Mouse (Mus musculus): Measurements from ENCODE around the gene Ptprn2.

Ptprn2 gene

DNA sequence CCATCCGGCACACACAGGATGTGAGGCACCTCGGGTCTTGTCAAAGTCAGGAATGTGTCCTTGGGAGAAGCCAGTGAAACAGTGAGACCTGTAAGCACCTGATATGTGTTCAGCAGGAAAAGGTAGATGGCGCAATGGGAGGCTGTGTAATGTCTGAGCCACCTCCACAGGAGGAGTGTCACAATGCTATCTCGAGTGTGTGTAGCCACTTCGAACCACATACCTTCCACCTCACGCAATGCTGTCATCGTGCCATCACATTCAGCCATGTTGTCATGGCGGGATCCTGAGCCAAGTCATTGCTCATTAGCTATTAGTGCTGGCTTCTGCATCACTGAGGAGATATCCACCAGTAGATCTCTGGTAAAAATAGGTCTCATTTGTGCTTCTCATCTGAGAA, 290.9 kb downstream of the Ptprn2 start:
- no peak for DNase-seq (ENCODE audit: low read depth, low spot score)

DNA sequence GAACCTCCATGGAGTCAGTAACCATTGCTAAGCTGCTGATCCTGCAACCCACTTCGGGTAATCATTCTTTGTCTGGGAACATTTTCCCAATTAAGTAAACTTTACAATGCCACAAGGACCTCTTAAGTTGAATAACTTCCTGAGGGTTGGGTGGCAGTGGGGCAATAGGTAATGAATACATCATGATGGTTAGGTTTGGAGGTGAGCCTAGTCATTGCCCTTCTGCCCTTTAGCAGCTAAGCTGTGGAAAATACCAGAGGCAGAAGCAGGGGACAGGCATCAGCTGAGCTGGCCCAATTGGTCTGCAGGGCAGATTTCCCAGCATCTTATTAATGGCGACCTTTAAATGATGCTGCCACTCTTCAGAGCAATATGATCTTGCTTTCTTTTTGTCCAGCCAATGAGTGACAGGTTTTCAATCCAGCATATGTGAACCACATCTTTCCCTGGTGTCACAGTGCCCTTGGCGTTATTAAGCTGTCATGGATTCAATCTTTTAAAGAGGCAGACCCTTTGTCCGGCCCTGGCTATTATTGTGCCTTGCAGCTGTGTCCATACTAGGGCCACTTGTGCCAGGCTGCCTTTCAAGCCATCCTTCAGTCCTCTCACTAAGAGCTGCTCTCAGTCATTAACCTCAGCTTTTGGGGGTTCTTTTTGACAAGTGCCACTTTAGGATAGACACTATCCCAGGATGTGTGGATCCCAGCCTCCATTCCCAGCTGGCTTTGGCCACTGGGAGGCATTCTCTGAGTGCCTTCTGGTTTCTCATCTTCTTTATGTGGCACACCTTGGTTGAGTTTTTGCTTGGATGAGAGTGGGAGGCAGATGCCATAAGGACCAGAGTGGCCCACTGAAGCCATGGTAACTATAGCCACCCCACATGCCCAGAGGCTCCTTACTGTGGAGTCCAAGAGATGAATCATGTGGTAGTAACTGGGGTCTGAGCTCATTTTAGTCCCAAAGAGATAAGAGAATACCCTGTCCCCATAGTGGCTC, 292.9 kb downstream of the Ptprn2 start:
- no peak for DNase-seq (ENCODE audit: low read depth, low spot score)

DNA sequence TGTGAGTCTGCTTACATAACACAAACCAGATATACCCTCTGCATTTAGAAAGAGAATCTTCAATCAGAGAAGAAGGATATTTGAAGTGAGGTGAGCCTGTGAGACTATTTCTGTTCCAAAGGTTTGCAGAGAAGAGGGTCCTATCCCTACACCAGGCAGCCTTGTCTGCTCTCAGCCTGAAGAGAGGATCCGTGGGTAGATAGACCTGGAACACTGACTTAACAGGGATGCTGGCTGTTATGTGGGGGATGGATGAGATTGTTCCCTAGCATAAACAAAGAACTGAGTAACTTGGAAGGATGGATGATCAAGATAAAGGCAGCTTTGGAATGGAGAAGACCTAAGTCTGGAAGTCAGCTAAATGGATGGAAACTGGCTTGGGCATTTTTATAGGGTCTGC, 294.9 kb downstream of the Ptprn2 start:
- DNase-seq (ENCODE audit: low read depth, low spot score): no peak

DNA sequence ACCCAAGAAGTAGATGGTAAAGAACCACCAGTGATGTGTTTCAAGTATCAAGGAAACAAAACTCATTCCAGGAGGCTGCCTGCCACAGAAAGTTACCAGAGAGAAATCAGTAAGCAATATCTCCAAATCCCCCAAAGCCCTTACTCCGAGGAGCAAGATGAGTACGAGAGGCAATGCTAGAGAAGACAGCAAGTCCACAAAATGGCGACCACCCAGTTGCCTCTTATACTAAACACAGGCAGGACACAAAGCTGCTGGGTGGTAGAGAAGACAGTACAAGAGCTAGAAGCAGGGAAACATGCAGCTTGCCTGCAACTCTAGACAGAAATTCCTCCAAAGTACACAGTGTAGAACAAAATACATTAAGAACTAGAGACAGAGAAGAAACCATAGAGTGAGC, 300.2 kb downstream of the Ptprn2 start:
- DNase-seq (ENCODE audit: low read depth, low spot score): no peak

DNA sequence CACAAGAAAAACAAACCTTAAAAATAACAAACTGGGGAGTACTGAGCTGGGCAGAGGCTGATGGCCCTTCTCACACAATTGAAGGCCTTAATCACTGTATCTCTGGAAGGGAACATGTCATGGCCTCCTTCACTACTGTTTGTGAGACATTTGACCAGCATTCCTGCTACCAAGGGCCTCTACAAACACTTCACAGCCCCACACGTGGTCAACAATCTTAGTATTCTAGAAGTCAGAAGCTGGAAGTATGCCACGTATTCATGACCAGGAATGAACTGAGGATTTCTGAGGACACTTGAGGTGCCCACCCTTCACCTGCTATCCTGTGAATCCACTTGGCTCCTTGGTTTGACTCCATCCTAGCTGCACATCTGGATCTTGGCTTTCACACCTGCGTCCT, 302.8 kb downstream of the Ptprn2 start:
- DNase-seq (ENCODE audit: low read depth, low spot score): no peak

DNA sequence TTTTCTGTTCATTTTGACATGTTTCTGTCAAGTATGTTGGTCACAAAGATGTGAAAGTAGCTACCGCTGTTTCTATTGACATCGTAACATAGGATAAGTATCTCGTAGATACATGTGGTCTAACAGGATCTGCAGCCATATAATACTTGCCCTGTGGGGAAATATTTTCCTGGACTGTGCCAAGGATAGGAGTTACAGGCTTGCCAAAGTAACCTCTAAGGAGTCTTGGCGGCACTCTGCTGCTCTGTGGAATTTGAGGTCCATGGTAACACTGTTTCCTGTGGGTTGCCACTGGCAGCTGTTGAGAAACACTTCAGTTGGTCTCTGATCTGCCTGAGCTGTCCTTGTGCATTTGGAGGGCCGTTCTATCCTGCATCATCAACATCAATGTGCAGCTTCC, 317.8 kb downstream of the Ptprn2 start:
- DNase-seq (ENCODE audit: low read depth, low spot score): no peak

DNA sequence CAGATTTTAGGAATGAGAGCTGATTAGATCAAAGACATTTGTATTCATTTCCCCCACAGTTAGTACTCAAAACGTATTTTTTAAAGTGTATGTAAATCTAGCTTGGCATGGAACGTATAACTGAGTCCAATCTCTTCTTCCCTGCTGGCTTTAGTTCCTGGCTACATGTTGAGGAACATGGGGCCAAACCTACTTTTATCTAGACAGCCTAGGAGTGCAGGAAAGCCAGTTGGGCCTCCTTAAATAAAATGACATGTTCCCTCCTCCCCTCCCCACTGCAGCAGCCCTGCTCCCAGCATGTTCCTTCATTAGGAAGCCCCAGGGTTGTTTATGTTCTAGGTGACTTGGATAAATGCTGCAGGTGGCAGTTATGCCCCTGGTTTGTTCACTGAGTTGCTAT, 319.2 kb downstream of the Ptprn2 start:
- no peak for DNase-seq (ENCODE audit: low read depth, low spot score)

DNA sequence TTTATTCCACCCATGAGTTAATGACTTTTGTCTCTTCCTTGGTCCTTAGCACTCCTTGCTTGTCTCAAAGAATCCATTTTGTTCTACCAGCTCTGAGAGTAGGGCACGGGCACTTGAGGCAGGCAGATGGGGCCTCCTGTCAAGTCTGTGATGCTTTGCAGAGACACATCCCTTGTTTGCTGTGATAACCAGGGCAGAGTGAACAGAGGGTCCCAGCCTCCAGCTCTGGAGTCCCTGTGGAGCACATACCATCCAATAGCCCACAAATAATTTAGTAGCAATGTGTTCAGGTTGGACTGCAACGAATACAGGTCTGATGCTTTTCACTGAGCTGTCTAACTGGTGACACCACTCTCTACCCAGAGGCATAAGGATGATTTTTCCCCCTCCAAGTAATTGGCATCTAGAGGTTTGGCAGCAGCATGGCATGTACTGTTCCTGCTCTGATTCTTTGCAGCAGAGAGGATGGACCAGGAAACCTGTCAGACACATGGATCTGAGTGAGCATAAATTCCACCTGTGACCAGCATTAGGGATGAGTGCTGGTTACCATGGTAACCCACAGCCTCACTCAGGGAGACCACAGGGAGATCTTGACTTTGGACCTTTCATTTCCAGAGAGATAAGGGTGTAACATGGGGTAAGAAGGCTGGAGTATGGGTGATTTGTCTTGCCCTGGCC, 319.7 kb downstream of the Ptprn2 start:
- no peak for DNase-seq (ENCODE audit: low read depth, low spot score)

DNA sequence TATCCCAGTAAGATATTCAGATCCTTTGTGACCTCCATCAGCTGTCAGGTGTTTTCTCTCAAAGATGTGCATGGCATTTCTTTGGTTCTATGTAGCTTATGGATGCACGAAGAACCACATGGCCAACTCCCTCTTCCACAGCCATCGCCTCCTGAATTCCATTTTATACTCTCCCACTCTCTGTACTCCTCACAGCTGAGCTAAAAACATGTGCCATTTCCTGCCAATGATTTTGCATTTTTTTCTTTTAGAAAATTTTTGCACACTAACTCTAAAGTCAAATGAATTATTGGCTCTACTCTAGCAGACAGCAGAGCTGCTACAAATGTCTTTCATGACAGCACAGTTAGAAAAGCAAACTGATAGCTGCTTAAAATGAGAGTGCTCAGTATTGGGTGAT, 320.6 kb downstream of the Ptprn2 start:
- DNase-seq (ENCODE audit: low read depth, low spot score): no peak

DNA sequence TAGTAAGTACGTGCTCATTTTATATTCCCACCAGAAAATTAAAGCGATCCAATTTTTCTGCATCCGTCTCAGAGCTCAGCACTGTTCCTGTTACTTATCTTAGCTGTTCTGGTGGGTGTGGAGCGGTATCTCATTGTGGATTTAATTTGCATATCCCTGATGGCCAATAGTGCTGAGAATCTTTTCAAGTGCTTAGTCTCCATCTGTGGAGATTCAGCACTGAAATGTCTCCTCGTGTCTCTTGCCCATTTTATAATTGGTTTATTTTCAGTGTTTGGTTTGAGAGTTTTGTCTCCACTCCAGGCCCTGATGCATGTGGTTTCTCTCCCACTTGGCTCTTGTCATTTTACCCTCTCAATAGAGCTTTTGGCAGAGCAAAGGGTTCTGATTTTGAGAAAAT, 327.5 kb downstream of the Ptprn2 start:
- DNase-seq (ENCODE audit: low read depth, low spot score): no peak

DNA sequence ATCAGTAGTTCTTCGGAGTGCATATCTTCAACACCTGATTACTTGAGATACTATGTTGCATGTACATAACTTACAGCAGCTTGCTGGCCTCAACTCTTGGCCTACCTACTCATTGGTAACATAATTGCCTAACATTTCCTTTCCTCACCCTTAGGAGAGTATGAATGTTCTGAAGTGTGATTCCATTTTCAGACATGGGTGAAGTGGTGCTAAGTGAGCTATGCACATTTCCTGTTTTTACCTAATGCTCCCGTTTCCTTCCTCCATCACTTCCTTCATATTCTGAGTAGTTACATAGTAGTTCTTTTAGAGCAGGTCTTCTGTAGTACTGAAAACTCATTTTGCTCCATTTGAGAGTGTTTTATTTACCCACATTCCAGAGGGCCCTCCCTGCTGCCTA, 334.3 kb downstream of the Ptprn2 start:
- no peak for DNase-seq (ENCODE audit: low read depth, low spot score)

DNA sequence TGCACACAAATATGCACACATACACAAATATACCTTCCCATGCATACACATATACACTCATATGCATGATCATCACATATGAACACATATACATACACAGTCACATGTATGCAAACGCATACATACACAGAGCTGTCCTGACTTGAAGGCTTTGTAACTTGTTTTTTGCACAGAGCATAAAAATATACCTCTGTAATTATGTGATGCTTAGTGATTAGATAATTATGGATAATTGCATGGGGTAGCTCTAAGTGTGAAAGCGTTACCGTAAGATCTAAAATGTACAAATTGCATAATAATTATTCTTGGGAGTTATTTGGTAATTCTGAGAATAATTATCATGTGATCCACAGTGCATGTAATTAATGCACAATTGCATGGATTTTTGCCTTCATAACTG, 337.8 kb downstream of the Ptprn2 start:
- no peak for DNase-seq (ENCODE audit: low read depth, low spot score)

DNA sequence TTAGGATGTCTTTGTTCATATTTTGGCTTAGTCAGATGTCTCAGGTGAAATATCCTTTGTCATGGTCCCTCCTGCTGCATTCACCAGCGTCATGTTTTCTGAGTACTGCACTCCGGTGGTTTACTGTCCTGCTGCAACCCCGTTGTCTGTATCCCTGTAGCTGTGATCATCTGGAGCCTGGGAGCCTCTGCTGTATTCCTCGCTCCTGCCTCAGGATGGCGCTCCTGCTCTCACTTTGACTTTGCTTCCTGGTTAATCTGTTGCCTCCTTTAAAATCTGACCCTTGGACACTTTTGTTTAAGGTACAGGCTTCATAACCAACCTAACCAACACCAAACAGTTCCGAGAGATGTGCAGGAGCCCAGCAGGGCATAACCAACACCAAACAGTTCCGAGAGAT, 342.2 kb downstream of the Ptprn2 start:
- DNase-seq (ENCODE audit: low read depth, low spot score): no peak

DNA sequence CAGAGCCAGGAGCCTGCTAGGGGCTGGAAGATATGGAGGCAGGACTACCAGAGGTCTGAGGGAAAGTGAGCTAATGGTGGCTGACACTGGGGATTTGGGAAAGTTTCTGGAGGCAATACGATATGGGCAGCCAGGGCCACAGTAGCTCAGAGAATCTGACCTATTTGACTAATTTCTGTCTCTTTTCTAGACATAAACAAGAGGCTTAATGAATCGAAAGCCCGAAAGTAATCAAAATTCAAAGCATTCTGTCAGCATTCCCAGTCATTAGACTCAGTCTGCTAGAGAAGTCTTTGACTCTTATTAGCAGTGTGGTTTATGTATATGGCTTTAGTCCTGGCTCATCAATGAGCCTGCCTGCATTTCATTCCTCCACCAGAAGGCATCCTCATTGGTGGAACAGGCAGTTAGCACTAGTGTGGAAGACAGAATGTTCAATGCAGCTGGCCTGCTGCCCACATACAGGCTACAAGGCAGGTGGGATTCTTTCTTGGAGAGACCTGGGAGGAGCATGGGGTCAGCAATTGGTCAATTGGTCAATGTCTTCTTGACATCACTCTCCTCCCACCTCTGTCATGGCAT, 353.2 kb downstream of the Ptprn2 start:
- DNase-seq (ENCODE audit: low read depth, low spot score): no peak

DNA sequence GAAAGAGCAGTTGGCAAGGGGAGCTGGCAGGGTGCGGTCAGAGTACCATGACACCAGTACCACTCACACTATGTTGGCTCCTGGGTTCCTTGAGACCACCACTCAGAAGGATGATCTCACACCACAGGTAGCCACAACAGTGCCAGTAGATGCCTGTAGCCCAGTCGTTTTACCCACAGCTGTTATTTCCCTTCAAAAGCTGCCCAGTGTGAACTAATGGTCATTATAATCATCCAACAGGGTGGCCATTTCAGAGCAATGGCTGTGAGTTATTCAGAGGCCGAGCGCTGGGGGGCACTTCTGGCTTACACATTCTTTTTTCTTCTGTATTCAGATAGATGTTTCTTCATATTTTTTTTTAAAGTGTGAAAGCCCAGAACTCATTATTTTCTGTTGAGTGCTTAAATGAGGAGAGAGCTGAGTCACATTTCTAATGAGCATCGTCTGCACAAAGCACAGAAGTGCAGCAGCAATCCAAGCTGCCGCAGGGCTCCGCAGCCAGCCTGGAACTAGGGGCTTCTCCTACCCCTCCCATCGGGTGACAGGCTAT, 357.3 kb downstream of the Ptprn2 start:
- DNase-seq (ENCODE audit: low read depth, low spot score): no peak

DNA sequence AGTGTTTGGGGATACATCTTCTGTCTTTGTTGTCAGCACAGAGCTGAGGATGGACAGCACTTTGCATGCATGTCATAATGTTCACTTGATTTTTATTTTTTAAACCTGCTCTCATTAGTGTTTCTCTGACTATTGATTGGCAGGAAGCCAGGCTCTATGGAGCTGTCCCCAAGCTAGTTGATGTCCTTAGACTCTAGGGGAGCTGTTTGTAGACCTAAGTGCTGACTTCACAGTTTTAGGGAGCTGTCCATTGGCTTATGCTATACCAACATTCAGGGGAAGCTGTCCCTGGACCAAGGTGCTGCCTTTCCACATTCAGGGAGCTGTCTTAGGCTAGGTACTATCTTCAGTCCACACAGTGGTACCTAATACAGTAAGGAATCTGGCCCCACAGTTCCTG, 360.7 kb downstream of the Ptprn2 start:
- no peak for DNase-seq (ENCODE audit: low read depth, low spot score)

DNA sequence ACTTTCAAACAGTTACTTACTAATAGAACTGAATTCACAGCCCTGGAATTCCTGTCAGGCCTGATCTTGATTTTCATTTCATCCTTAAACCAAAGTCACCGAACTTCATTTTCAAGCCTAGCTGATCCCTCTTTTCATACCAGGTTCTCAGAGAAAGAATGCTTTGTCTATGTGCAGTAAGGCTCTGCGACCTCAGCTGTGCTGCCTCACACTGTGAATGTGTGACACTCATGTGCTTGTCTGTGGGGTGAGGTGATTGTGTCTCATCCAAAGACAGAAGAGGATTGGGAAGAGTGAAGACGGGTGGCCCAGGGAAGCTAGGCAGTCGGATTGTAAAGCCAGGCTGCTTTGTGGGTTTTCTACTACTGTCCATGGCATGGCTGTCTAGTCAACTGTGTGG, 361.5 kb downstream of the Ptprn2 start:
- no peak for DNase-seq (ENCODE audit: low read depth, low spot score)

DNA sequence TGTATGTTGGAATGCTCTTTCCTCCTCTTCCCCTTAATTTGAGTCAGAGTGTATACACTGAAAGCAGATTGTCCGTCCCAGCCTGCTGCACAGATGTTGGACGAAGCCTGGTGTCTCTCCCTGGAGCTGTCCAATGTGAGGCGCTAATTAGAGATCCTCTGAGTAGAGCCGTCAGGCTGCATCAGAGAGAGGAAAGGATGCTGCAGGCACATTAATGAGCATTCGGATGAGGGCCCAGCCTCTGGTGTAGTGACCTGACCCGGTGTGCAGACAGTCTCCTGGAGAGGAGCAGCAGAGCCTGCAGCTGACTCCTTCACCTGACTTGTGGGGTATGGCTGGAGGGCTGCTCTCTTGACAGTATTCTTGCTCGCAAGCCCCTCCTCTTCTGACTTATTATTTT, 370.8 kb downstream of the Ptprn2 start:
- DNase-seq (ENCODE audit: low read depth, low spot score): no peak

DNA sequence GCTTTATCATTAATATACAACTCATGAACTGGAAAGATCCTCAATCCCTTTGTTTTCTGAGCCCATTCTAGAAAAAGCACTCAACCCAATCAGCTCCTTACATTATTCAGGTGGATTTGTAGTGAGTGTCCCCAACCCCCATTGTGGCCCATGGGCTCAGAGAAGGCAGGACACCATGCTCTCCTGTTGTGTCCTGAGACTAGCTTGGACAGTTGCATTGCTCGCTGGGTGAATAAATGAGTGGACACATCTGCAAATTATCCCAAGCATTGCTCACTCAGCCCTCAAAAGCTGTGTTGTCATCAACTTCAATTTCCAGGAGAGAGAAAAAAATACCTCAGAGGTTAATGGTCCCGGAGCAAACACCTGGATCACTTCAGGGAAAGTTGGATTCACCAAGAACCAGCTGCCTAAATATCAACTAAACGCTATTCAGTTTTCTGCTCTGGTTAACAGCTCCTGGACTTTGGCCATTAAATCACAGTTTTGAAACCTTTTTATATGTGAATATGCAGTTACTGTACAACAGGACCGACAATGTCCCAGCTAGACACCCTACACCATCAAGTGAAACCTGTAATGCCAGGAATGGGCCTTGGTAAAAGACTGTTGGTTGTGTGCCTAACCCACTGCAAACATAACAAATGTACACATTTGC, 376.0 kb downstream of the Ptprn2 start:
- no peak for DNase-seq (ENCODE audit: low read depth, low spot score)

DNA sequence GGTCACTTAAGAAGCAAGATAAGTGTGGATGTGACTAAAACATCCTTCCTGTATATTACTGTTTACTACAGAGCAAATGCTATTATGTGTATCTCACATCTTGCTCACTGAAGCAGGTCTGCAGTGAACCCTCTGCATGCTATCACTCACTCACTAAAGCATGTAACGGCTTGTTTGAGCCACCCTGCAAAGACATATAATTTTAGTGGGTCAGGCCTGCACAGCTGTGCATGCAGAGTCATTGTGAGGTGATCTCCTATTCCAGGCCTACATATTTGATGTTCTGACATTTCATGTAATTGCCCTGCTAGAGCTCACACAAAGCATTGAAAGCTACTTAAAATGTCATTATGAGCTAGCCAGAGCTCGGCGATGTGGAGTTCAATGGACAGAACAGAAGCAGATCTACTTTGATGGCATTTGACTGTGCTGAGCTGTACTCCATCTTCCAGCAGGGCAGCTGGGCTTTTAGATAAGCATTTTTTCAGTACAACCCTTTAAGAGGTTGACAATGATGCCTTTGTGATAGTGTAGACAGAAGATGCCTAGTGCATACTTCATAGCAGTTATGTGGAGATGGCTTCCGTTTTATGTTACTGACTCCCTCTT, 377.9 kb downstream of the Ptprn2 start:
- no peak for DNase-seq (ENCODE audit: low read depth, low spot score)

DNA sequence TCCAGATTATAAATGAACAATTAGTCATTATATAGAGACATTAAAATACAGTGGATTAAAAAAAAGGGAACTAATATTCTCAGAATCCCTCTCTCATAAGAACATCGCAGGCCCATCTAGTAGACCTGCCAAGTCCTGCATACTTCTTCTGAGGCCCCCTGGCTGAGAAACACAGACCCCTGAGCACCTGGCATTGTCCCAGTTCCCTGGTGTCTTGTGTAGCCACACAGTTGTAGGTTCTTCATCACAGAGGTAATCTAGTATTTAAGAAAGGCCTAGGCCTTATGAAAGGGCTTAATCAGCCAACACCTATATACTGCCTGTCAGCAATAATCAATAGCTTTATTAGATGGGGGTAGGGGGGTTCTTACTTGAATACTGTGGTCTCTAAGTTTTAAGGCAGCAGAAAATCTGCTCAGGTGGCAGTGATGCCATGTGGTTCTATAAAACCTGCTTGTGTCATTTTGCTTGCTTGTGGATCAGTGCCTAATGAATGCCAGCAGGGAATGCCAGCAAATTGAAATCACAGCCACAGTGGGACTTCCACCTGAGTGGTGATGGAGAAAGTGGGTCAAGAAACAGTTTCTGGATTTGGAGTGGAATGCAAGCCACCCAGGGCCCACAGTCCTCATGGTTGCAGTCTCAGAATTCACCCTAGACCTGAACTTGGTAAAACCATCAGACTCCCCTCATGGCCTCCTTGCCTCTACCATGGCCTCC, 388.5 kb downstream of the Ptprn2 start:
- DNase-seq (ENCODE audit: low read depth, low spot score): no peak
